ENCODE assay signal across 12 mouse cellular contexts in genomic region chr3:98034622-98035593, GRCm38 (mm10). TPM values are rescaled to one million over a fixed set of nuclear protein-coding genes. Genes with fewer than 3 reads are reported as not detected.
DNase-seq lines count a peak whose midpoint lies in the region; ATAC-seq lines count a peak whose summit lies in the region.
"Had no signal": no experiment of that assay in that cellular context is flagged by ENCODE, and none has a peak within 500 bp of the region (broad histone marks: within the 10 kb centered on the region; RNA-seq: fewer than 3 reads in every experiment).

No protein-coding gene starts in this region.

- H3K4me2 ChIP-seq in heart, embryonic 16.5 days (ENCODE audit: low read depth, low read length): no peak overlapping the region
- H3K4me2 ChIP-seq in forebrain, embryonic 16.5 days (ENCODE audit: low read length): peak overlapping the region; percentile 29
- no peak overlapping the region for H3K4me2 ChIP-seq in midbrain, embryonic 11.5 days

- no peaks in the 10 kb centered on the region for H3K27me3 ChIP-seq in heart, embryonic 16.5 days (ENCODE audit: control insufficient read depth, insufficient read depth, low read length)
- H3K27me3 ChIP-seq in forebrain, embryonic 16.5 days (replicated peaks; ENCODE audit: control insufficient read depth, insufficient read depth, low read length): no peaks in the 10 kb centered on the region
- H3K27me3 ChIP-seq in midbrain, embryonic 11.5 days (ENCODE audit: control insufficient read depth, insufficient read depth, low read length): no peaks in the 10 kb centered on the region
- H3K27me3 ChIP-seq: CH12.LX had no signal

- H3K9me3 ChIP-seq in heart, embryonic 16.5 days (replicated peaks; ENCODE audit: control insufficient read depth, low read length): no peaks in the 10 kb centered on the region
- no peaks in the 10 kb centered on the region for H3K9me3 ChIP-seq in forebrain, embryonic 16.5 days (ENCODE audit: control insufficient read depth, low read length)
- H3K9me3 ChIP-seq in midbrain, embryonic 11.5 days (ENCODE audit: control insufficient read depth, low read length): no peaks in the 10 kb centered on the region

- intact Hi-C loops in heart, postnatal 14 days (cut with DNase I): no loop called here

- 0 out of 2 replicates have a peak, but pooled peaks have one; percentile 15 for ATAC-seq in heart, embryonic 16.5 days (replicated peaks; ENCODE audit: extremely low read depth, insufficient read depth, low FRiP score)
- ATAC-seq in common myeloid progenitor, adult 5-6 weeks (replicated peaks; ENCODE audit: low read depth, poor library complexity, severe bottlenecking): peak; percentile 30; the same call in 1 of the 2 replicates
- peak; percentile 48; the same call in 1 of the 2 replicates for ATAC-seq in forebrain, embryonic 16.5 days
- ATAC-seq in midbrain, embryonic 11.5 days (ENCODE audit: low FRiP score): 0 out of 2 replicates have a peak, but pooled peaks have one; percentile 12
- ATAC-seq in frontal cortex, adult (ENCODE audit: low TSS enrichment): no peak
- ATAC-seq in activated CD4-positive, CD25-positive, alpha-beta regulatory T cell, adult 4 months: no peak

- H3K4me3 ChIP-seq in heart, embryonic 16.5 days (ENCODE audit: low read length): no peak overlapping the region
- no peak overlapping the region for H3K4me3 ChIP-seq in forebrain, embryonic 16.5 days (replicated peaks; ENCODE audit: low read length)
- no peak overlapping the region for H3K4me3 ChIP-seq in midbrain, embryonic 11.5 days (ENCODE audit: low read depth, low read length)

- no peak for DNase-seq in heart, postnatal 14 days
- no peak for DNase-seq in midbrain, embryonic 11.5 days (ENCODE audit: low spot score, missing footprints)
- DNase-seq in cerebellum, adult 11 months: no peak
- DNase-seq: kidney, adult 18-20 months; left cerebral cortex, postnatal 4 days had no signal

- no peak overlapping the region for H3K9ac ChIP-seq in heart, embryonic 16.5 days (ENCODE audit: low read length)
- H3K9ac ChIP-seq in forebrain, embryonic 16.5 days (replicated peaks; ENCODE audit: low read depth, low read length): 0 out of 2 replicates have a peak overlapping the region, but pooled peaks have one; percentile 8
- no peak overlapping the region for H3K9ac ChIP-seq in midbrain, embryonic 11.5 days (ENCODE audit: low read length)

- H3K27ac ChIP-seq in heart, embryonic 16.5 days (ENCODE audit: low read length): peak overlapping the region; percentile 20; the same call in 1 of the 2 replicates
- peak overlapping the region; percentile 19 for H3K27ac ChIP-seq in forebrain, embryonic 16.5 days (ENCODE audit: low read length)
- no peak overlapping the region for H3K27ac ChIP-seq in midbrain, embryonic 11.5 days (ENCODE audit: low read depth, low read length)
- H3K27ac ChIP-seq: macrophage had no signal

- H3K4me1 ChIP-seq in heart, embryonic 16.5 days (ENCODE audit: control insufficient read depth, insufficient read depth, low read length): peaks cover 55% of the 10 kb centered on the region
- H3K4me1 ChIP-seq in forebrain, embryonic 16.5 days (replicated peaks; ENCODE audit: control insufficient read depth, insufficient read depth, low read length): peaks cover 44% of the 10 kb centered on the region
- H3K4me1 ChIP-seq in midbrain, embryonic 11.5 days (ENCODE audit: control insufficient read depth, insufficient read depth, low read length): peaks cover 20% of the 10 kb centered on the region

- no peaks in the 10 kb centered on the region for H3K36me3 ChIP-seq in heart, embryonic 16.5 days (ENCODE audit: control insufficient read depth, insufficient read depth)
- H3K36me3 ChIP-seq in forebrain, embryonic 16.5 days (ENCODE audit: control insufficient read depth, insufficient read depth): no peaks in the 10 kb centered on the region
- no peaks in the 10 kb centered on the region for H3K36me3 ChIP-seq in midbrain, embryonic 11.5 days (ENCODE audit: control insufficient read depth, insufficient read depth, low read length)

- WGBS in heart, embryonic 16.5 days: 36% methylated on average over 15 of the region's 15 CpGs
- 16% methylated on average over 15 of the region's 15 CpGs for WGBS in forebrain, embryonic 16.5 days
- WGBS in midbrain, embryonic 11.5 days: 45% methylated on average over 15 of the region's 15 CpGs

RNA-seq across cellular contexts. Expression of gene Notch2, which starts 21.6 kb away (rescaled TPM):
- 10.5 and 13.6 TPM in 2 replicates for polyA plus RNA-seq in heart, embryonic 16.5 days (2015; fragmentation: Nextera tagmentation; extraction: Ambion mirVana)
- total RNA-seq in heart, postnatal 14 days (2021): 10 to 100 TPM; 23.4 to 23.6 TPM
- 41.1 and 48.9 TPM in 2 replicates for total RNA-seq in common myeloid progenitor, adult 5-6 weeks (2017)
- polyA plus RNA-seq in forebrain, embryonic 16.5 days (2015; fragmentation: Nextera tagmentation; extraction: Ambion mirVana): 14.6 and 19.5 TPM in 2 replicates
- 17.0 and 17.6 TPM in 2 replicates for polyA plus RNA-seq in midbrain, embryonic 11.5 days (2014; fragmentation: Nextera tagmentation; extraction: Ambion mirVana)
- polyA plus RNA-seq in activated CD4-positive, CD25-positive, alpha-beta regulatory T cell, adult 4 months (2017; shearing (Covaris generic)): 10 to 100 TPM; 14.1 to 17.5 TPM

Comparison
In these comparisons a context has a peak if more than half of its experiments do, and no peak if none do; other contexts are left out.
1. ATAC-seq: peak in heart, embryonic 16.5 days (single experiment), common myeloid progenitor, adult 5-6 weeks (single experiment), forebrain, embryonic 16.5 days (single experiment) and midbrain, embryonic 11.5 days (single experiment); none in frontal cortex, adult (single experiment) and activated CD4-positive, CD25-positive, alpha-beta regulatory T cell, adult 4 months (single experiment).